Mouse (Mus musculus): Measurements from ENCODE around the gene Dhx36.

- TF ChIP-seq CTCF (IDR thresholded peaks at IDR 0.05; ENCODE audit: low read depth, low read length) (no peak), POLR2A (IDR thresholded peaks at IDR 0.05; ENCODE audit: insufficient read depth, low read length) (no peak), EP300 (IDR thresholded peaks at IDR 0.05; ENCODE audit: insufficient read depth, low read depth, low read length) (no peak)
These were observed 56.8 kb downstream of the Dhx36 start for GRCm38 (mm10) chr3:62449871-62450496.
